Mouse (Mus musculus) megakaryocyte, embryonic 14.5 days (primary cell): ENCODE results near the gene Npas3.

Source experiments
- FLI1 ChIP-seq: IDR thresholded peaks from 2 replicates; pipeline ENCODE4 v1.6.1; 2012; ENCODE audit warnings: low read length, inconsistent platforms, mixed read lengths
- GATA1 ChIP-seq: IDR thresholded peaks from 3 replicates; pipeline ENCODE4 v1.6.1; 2012; ENCODE audit warnings: mixed read lengths, low read length, inconsistent platforms, borderline replicate concordance

GRCm38 (mm10) chr12:53781850-53782552 is 533.5 kb downstream of the Npas3 start:
- TF ChIP-seq GATA1 (no peak), FLI1 (no peak)
